Mouse (Mus musculus) G1E (cell line): ENCODE measurements around the gene Ugcg.

Experiments
- CTCF ChIP-seq: IDR thresholded peaks from 2 replicates; pipeline ENCODE4 v1.5.1; 2012; ENCODE audit warnings: low read depth, low read length, inconsistent platforms, mixed read lengths
- GATA1 ChIP-seq: IDR thresholded peaks from 2 replicates; pipeline ENCODE4 v1.6.1; 2012; ENCODE audit warnings: borderline replicate concordance, low read length, inconsistent platforms, mixed read lengths

DNA sequence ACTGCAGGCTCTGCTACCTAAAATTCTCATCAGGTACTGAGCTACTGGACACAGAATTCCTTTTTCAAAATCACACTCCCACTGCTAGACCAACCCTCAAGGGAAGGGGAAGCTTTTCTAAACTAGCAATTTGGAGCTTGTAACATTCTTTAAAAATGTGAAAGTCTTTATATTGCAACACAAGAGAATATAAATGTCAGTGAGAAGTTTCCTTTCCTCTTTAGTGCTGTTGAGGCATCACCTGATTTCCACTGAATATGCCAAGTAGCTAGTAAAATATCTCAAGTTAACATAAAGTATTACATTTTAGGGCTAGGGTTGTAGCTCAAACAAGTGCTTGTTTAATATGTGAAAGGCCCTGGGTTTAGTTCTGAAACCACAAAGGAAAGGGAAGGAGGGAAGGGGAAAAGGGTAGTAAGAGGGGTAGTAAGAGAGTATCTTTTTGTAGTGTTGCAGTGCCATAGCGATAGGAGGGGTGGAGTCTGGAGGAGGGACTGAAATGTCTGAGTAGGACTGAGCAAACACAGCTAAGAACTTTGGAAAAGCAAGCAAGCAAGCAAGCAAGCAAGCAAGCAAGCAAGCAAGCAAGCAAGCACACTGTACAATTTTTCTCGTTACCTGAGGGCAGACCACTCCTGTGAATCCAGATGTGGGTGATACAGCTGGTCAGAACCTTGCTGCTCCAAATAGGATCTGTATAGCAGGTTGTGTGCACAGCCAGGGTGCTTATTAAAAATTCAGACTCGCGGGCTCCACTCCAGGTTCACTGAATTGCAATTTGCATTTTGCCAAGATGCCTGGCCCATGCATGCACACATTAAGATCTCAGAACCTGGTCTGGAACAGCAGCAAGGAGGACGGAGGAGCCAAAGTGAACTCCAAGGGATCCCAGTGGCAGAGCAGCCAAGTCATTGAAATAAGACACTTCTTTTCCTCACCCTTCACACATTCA, 7.5 kb upstream of the Ugcg start:
- no peak for TF ChIP-seq CTCF
- TF ChIP-seq GATA1 = no peak
